Mouse (Mus musculus) cerebellum, adult 11-12 months (tissue): ENCODE measurements at regions not wholly inside any gene's neighbourhood (a gene's known extent, or its start where the extent isn't known, plus 50 kb on each side); places are given as distances from the start of the nearest gene placed in this dataset.

ENCODE experiments used
- DNase-seq: peaks from one replicate; pipeline ENCODE4 v3.0.0; 2022

GRCm38 (mm10) chr2:56083226-56083625, 647.5 kb downstream of the Kcnj3 start:
- no peak for DNase-seq

DNA sequence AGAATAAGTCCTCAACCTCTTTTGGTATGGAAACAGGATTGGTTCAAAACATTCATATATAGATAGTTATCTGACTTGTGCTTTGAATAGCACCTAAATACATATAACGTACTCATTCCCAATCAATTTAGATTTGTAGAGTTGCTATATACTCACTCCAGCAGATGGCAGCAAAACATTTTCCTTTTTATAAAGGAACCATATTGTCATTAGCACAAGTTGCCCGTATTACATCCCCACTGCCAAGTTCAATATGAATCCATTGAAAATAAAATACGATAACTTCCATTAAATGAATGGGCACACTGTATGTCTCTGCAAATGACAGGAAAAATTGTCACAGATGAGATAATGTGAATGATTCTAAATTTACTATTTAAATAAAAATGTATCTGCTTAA, 673.8 kb downstream of the Kcnj3 start:
- DNase-seq, result no peak

DNA sequence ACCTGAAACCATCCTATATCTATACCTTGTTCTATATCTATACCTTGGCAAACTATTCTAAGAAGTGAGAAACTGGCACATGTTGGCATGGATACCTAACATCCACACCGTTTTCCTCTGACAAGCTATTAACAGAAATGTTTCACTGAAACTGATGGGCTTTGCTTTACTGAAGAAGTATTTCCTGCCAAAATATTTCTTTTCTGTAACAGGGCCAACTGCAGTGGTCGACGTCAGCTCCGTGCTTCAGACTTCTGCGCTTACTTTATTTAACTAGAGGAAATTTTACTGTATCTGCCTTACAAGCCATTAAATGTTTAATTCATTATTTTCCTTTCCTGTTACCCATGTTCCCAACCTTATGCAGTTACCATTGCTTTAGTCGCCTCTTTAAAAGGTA, 674.2 kb downstream of the Kcnj3 start:
- no peak for DNase-seq

GRCm38 (mm10) chr2:56114469-56114868, 678.7 kb downstream of the Kcnj3 start:
- no peak for DNase-seq

DNA sequence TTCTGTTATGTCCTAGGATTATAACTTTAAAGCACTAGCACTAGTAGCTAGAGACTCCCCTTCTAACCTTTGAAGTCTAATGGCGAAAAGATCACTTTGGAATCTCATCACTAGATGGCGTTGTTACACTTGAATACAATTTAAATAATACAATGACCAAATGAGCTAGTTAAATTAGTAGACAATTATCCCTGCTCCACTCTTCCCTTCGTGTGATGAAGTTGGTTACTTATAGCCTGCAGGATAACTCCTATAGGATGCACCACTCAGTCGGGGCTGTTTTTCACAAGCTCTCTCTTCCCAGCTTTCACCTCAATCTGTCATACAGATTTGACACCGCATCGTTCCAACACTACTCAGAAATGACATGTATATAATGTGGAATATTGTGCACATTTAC, 683.6 kb downstream of the Kcnj3 start:
- DNase-seq, result no peak

- DNase-seq, result no peak
Measured at GRCm38 (mm10) chr2:56147107-56147615, 711.4 kb downstream of the Kcnj3 start.

- DNase-seq, result no peak
Measured at GRCm38 (mm10) chr2:56196449-56196848, 760.7 kb downstream of the Kcnj3 start.

- DNase-seq, result no peak
Measured at GRCm38 (mm10) chr2:56227476-56227875, 791.7 kb downstream of the Kcnj3 start.

DNA sequence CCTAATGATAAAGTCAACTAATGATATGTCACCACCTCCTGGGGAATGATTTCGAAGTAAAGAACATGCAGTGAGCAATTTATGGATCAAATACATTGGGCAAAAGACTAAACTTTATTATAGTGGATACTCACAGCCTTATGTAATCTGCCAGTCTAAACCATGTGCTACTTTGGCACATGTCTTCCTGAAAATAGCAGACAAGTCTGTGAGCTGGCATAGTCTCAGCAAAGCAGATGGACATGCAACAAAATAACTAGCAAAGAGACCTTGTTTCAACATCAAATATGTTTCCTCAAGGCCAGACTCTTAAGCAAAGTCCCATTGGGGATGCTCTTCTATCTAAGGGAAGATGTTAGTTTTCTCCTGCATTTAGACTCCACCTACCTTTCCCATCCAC, 797.3 kb downstream of the Kcnj3 start:
- peak; percentile 17 for DNase-seq

- DNase-seq, result no peak
Measured at GRCm38 (mm10) chr2:56257044-56257954, 821.5 kb downstream of the Kcnj3 start.

DNA sequence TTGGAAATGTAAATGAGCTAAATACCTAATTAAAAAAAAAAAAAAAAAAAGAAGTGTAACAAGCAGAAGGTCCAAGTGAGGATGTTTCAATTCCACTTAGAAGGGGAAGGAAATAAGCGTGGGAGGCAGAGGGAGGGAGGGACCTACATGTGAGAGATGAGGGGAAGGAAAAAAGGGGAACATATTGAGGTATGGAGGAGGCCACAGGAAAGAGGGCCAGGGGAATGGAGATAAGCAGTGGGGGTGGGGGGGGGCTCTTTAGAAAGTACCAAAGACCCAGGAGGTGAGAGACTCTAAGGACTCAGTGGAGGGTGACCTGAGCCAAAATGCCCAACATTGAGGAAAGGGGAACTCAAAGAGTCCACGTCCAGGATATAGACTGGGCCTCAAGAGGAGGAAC, 818.9 kb downstream of the Nr4a2 start:
- no peak for DNase-seq

- DNase-seq, result no peak
Measured at GRCm38 (mm10) chr2:56321692-56322091, 802.1 kb downstream of the Nr4a2 start.

GRCm38 (mm10) chr2:56322508-56322907, 801.3 kb downstream of the Nr4a2 start:
- DNase-seq, result no peak

- DNase-seq, result no peak
Measured at GRCm38 (mm10) chr2:56335974-56336373, 787.8 kb downstream of the Nr4a2 start.

- DNase-seq, result no peak
Measured at GRCm38 (mm10) chr2:56364065-56364464, 759.7 kb downstream of the Nr4a2 start.
